Mouse (Mus musculus): ENCODE results near the gene Slc41a1. TPM values are rescaled to one million over a fixed set of nuclear protein-coding genes. Genes with fewer than 3 reads are reported as not detected.

The Slc41a1 gene
- polyA plus RNA-seq (2016; fragmentation: Nextera tagmentation; extraction: Ambion mirVana), result 11.2 and 11.3 TPM in 2 replicates

DNA sequence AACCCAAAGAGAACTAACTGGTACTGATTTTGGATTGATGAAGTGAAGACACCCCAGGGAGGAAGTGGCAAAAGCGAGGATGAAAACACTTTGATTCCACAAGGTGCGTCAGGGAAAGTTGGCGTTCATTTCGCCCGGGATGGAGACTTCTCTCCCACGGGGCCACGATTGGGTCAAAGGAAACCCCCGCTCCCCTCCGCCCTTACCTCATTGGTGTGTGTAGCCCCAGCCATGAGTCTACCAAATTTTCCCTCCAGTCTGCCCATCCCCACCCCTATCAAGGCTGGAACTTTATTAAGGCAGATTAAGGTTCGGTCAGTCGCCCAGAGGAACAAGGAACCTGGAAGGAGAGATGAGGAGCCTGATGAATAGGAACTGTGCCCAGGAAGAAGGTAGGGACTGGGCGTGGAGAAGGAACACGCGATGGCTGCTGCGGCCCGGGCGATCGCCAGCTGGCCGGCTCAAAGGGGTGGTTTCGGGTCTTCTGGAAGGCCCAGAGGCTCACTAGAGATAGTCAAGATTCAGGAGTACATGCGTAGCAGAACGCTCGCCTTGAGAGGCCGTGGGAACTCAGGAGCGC, at the start of gene Slc41a1:
Gene Slc41a1 (plus strand): TSS at position 287 of the 580 bp plus-strand sequence.
- Histone ChIP-seq H3K9me3 (no peaks in the 10 kb centered on the region), H3K36me3 (replicated peaks) (peaks cover 25% of the 10 kb centered on the region), H3K4me1 (peaks cover 48% of the 10 kb centered on the region), H3K4me3 (peak within 1 kb of the TSS; percentile 87), H3K27me3 (ENCODE audit: poor library complexity, severe bottlenecking) (peaks cover 7% of the 10 kb centered on the region), H3K27ac (peak within 1 kb of the TSS; percentile 93)
- 2% methylated on average over 25 of the region's 25 CpGs for WGBS
- DNase-seq (ENCODE audit: extremely low spot score, low spot score), result no peak

- DNase-seq (ENCODE audit: extremely low spot score, low spot score), result no peak
- Histone ChIP-seq H3K4me1 (peaks cover 14% of the 10 kb centered on the region), H3K27me3 (ENCODE audit: poor library complexity, severe bottlenecking) (peaks cover 24% of the 10 kb centered on the region), H3K9me3 (no peaks in the 10 kb centered on the region), H3K27ac (no peak overlapping the region), H3K4me3 (no peak overlapping the region), H3K36me3 (replicated peaks) (no peaks in the 10 kb centered on the region)
- WGBS, result 36% methylated on average over 3 of the region's 3 CpGs
Measured at GRCm38 (mm10) chr1:131794591-131794990, 32.7 kb upstream of the Slc41a1 start.

- Histone ChIP-seq H3K4me3 (no peak overlapping the region), H3K27me3 (ENCODE audit: poor library complexity, severe bottlenecking) (peaks cover 24% of the 10 kb centered on the region), H3K9me3 (no peaks in the 10 kb centered on the region), H3K27ac (no peak overlapping the region), H3K36me3 (replicated peaks) (no peaks in the 10 kb centered on the region), H3K4me1 (peaks cover 19% of the 10 kb centered on the region)
- no peak for DNase-seq (ENCODE audit: extremely low spot score, low spot score)
- 86% methylated on average over 3 of the region's 3 CpGs for WGBS
Measured at GRCm38 (mm10) chr1:131795171-131795570, 32.1 kb upstream of the Slc41a1 start.

DNA sequence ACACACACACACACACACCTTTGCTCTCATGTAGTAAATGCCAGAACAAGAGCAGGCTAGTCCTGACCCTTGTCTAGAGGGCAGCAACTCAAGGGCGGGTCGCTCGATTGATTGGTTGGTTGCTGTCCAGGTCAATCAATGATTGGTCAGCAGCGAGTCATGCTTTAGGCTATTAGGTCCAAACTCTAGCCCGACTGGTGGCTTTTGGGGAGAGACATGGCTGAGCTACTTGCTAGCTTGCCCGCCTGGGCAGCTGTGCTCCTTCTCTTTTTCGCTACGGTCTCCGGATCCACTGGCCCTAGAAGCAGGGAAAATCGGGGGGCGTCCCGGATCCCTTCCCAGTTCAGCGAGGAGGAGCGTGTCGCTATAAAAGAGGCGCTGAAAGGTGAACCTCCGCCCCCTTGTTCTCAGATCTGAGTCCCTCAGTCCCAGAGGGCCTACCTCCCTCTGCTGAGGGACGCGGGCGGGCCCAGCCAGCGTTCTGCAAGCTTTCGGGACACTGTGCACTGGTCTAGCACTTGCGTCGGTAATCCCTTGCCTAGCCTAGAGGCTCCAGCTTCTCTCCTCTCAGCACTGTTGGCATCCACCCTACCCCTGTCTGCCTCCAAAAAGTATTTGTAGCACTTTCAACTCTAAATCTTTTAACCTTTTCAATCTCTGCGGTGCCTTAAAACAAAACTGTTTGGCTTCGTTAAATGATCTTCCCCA, 29.9 kb upstream of the Slc41a1 start, which contains the start of gene Pm20d1:
Gene Pm20d1 (plus strand): TSS at position 180 of the 708 bp plus-strand sequence.
- Histone ChIP-seq H3K27ac (peak within 1 kb of the TSS; percentile 68), H3K4me3 (peak within 1 kb of the TSS; percentile 49), H3K4me1 (peaks cover 19% of the 10 kb centered on the region), H3K36me3 (replicated peaks) (no peaks in the 10 kb centered on the region), H3K27me3 (ENCODE audit: poor library complexity, severe bottlenecking) (peaks cover 24% of the 10 kb centered on the region), H3K9me3 (no peaks in the 10 kb centered on the region)
- WGBS, result 5% methylated on average over 26 of the region's 26 CpGs
- peak; percentile 48 for DNase-seq (ENCODE audit: extremely low spot score, low spot score)

- Histone ChIP-seq H3K27ac (no peak overlapping the region), H3K27me3 (ENCODE audit: poor library complexity, severe bottlenecking) (peaks cover 24% of the 10 kb centered on the region), H3K9me3 (no peaks in the 10 kb centered on the region), H3K4me1 (peaks cover 15% of the 10 kb centered on the region), H3K4me3 (no peak overlapping the region), H3K36me3 (replicated peaks) (no peaks in the 10 kb centered on the region)
- WGBS, result 57% methylated on average over 1 of the region's 1 CpGs
- no peak for DNase-seq (ENCODE audit: extremely low spot score, low spot score)
Measured at GRCm38 (mm10) chr1:131800001-131800400, 27.3 kb upstream of the Slc41a1 start.

GRCm38 (mm10) chr1:131801071-131801470, 26.2 kb upstream of the Slc41a1 start:
- no peaks in the 10 kb centered on the region for H3K9me3 ChIP-seq
- H3K36me3 ChIP-seq (replicated peaks), result no peaks in the 10 kb centered on the region
- peaks cover 24% of the 10 kb centered on the region for H3K27me3 ChIP-seq (ENCODE audit: poor library complexity, severe bottlenecking)
- 94% methylated on average over 8 of the region's 8 CpGs for WGBS
- peaks cover 15% of the 10 kb centered on the region for H3K4me1 ChIP-seq
- H3K4me3 ChIP-seq, result no peak overlapping the region
- H3K27ac ChIP-seq, result no peak overlapping the region
- DNase-seq (ENCODE audit: extremely low spot score, low spot score), result no peak

- Histone ChIP-seq H3K36me3 (replicated peaks) (no peaks in the 10 kb centered on the region), H3K9me3 (no peaks in the 10 kb centered on the region), H3K4me1 (peaks cover 8% of the 10 kb centered on the region), H3K27ac (no peak overlapping the region), H3K27me3 (ENCODE audit: poor library complexity, severe bottlenecking) (peaks cover 12% of the 10 kb centered on the region), H3K4me3 (no peak overlapping the region)
- 92% methylated on average over 5 of the region's 5 CpGs for WGBS
- DNase-seq (ENCODE audit: extremely low spot score, low spot score), result no peak
Measured at GRCm38 (mm10) chr1:131802652-131803051, 24.6 kb upstream of the Slc41a1 start.

- Histone ChIP-seq H3K27me3 (ENCODE audit: poor library complexity, severe bottlenecking) (no peaks in the 10 kb centered on the region), H3K9me3 (no peaks in the 10 kb centered on the region), H3K4me3 (no peak overlapping the region), H3K27ac (no peak overlapping the region), H3K36me3 (replicated peaks) (no peaks in the 10 kb centered on the region), H3K4me1 (peaks cover 5% of the 10 kb centered on the region)
- peak; percentile 8 for DNase-seq (ENCODE audit: extremely low spot score, low spot score)
- WGBS, result 94% methylated on average over 3 of the region's 3 CpGs
Measured at GRCm38 (mm10) chr1:131804166-131804565, 23.1 kb upstream of the Slc41a1 start.

- H3K4me3 ChIP-seq, result no peak overlapping the region
- no peaks in the 10 kb centered on the region for H3K27me3 ChIP-seq (ENCODE audit: poor library complexity, severe bottlenecking)
- no peak overlapping the region for H3K27ac ChIP-seq
- WGBS, result 84% methylated on average over 1 of the region's 1 CpGs
- no peaks in the 10 kb centered on the region for H3K36me3 ChIP-seq (replicated peaks)
- H3K9me3 ChIP-seq, result no peaks in the 10 kb centered on the region
- no peak for DNase-seq (ENCODE audit: extremely low spot score, low spot score)
- no peaks in the 10 kb centered on the region for H3K4me1 ChIP-seq
Measured at GRCm38 (mm10) chr1:131808986-131809385, 18.3 kb upstream of the Slc41a1 start.

DNA sequence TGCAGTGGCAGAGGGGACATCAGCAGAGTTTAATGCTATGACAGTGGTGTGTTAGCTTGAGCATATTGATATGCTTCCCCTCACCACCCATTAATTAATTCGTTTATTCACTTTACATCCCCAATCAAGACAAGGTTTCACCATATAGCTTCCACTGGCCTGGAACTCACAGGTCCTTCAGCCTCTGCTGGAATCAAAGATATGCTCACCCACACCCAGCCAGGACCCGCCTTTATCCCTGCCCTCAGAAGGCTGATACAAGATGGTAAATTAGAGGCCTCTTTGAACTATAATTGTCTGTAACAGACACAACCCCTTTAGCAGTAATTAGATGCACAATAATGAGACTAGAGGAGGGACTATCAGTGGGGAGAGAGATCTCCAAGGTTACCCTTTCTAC, 17.6 kb upstream of the Slc41a1 start:
- Histone ChIP-seq H3K27ac (no peak overlapping the region), H3K36me3 (replicated peaks) (no peaks in the 10 kb centered on the region), H3K9me3 (no peaks in the 10 kb centered on the region), H3K4me3 (no peak overlapping the region), H3K4me1 (no peaks in the 10 kb centered on the region), H3K27me3 (ENCODE audit: poor library complexity, severe bottlenecking) (no peaks in the 10 kb centered on the region)
- no peak for DNase-seq (ENCODE audit: extremely low spot score, low spot score)
- WGBS, result 70% methylated on average over 2 of the region's 2 CpGs

DNA sequence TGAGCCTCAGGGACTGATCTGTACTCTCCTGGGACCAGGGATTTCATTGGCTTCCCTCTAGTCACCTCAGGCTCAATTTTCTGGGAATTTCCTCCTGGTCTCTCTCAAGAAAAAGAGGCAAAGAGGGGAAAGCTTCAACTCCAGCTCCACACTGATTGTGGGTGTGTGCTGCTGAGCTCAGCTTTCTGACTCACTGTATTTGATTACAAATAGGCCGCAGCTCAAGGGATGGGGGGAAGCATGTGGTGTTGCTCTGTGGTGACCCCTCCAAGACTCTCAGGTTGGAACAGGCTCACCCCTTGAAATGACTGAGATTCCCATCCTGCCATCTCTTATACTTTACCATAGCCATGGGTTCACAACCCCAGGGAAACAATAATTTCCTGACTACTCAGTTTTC, 15.9 kb upstream of the Slc41a1 start:
- Histone ChIP-seq H3K36me3 (replicated peaks) (no peaks in the 10 kb centered on the region), H3K27ac (no peak overlapping the region), H3K27me3 (ENCODE audit: poor library complexity, severe bottlenecking) (no peaks in the 10 kb centered on the region), H3K4me1 (no peaks in the 10 kb centered on the region), H3K9me3 (no peaks in the 10 kb centered on the region), H3K4me3 (no peak overlapping the region)
- no peak for DNase-seq (ENCODE audit: extremely low spot score, low spot score)
- 85% methylated on average over 1 of the region's 1 CpGs for WGBS

DNA sequence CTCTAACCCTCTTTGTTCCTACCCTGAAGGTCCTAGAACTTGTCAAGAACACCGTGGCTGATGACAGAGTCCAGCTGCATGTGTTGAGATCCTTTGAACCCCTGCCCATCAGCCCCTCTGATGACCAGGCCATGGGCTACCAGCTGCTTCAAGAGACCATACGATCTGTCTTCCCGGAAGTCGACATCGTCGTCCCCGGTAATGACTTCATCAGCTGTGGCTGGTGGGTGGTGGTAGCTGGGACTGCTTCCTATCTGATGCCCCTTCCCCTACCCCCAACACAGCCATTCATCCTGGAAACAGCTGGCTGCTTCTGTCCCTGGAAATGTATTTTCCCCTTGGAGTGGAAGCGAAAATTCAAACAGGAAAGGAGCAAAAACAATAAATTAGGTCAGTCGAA, 15.3 kb upstream of the Slc41a1 start:
- Histone ChIP-seq H3K9me3 (no peaks in the 10 kb centered on the region), H3K27ac (no peak overlapping the region), H3K4me1 (no peaks in the 10 kb centered on the region), H3K36me3 (replicated peaks) (no peaks in the 10 kb centered on the region), H3K4me3 (no peak overlapping the region), H3K27me3 (ENCODE audit: poor library complexity, severe bottlenecking) (no peaks in the 10 kb centered on the region)
- DNase-seq (ENCODE audit: extremely low spot score, low spot score), result no peak
- WGBS, result 88% methylated on average over 9 of the region's 9 CpGs

GRCm38 (mm10) chr1:131812631-131813295, 14.5 kb upstream of the Slc41a1 start:
- Histone ChIP-seq H3K27ac (no peak overlapping the region), H3K36me3 (replicated peaks) (no peaks in the 10 kb centered on the region), H3K4me1 (no peaks in the 10 kb centered on the region), H3K9me3 (no peaks in the 10 kb centered on the region), H3K27me3 (ENCODE audit: poor library complexity, severe bottlenecking) (no peaks in the 10 kb centered on the region), H3K4me3 (no peak overlapping the region)
- DNase-seq (ENCODE audit: extremely low spot score, low spot score), result no peak
- 84% methylated on average over 9 of the region's 9 CpGs for WGBS

Measured in forebrain, embryonic 10.5 days (tissue).